Mouse (Mus musculus) embryonic fibroblast, embryonic 13.5 days (primary cell): ENCODE results near the gene Mllt6. TPM values are rescaled to one million over a fixed set of nuclear protein-coding genes. Genes with fewer than 3 reads are reported as not detected.

Experiments
- H3K27ac ChIP-seq: 2 replicates; pipeline ENCODE4 v1.5.1; 2012; ENCODE audit warnings: low read length, control low read depth, inconsistent platforms; ENCODE audit not compliant: insufficient read depth
- H3K4me1 ChIP-seq: 2 replicates; pipeline ENCODE4 v1.6.1; 2011; ENCODE audit warnings: low read length; ENCODE audit not compliant: control insufficient read depth, insufficient read depth
- H3K4me3 ChIP-seq: 2 replicates; pipeline ENCODE4 v1.5.1; 2011; ENCODE audit warnings: mild to moderate bottlenecking, control low read depth, low read length; ENCODE audit not compliant: insufficient read depth
- CTCF ChIP-seq: IDR thresholded peaks from 2 replicates; pipeline ENCODE4 v1.5.1; 2011; ENCODE audit warnings: mild to moderate bottlenecking, control low read depth, low read length, moderate library complexity, borderline replicate concordance; ENCODE audit not compliant: insufficient read depth
- POLR2A ChIP-seq: IDR thresholded peaks from 2 replicates; pipeline ENCODE4 v1.6.1; 2011; ENCODE audit warnings: low read depth, mild to moderate bottlenecking, control low read depth, low read length, moderate library complexity
- polyA plus RNA-seq: library from polyadenylated mRNA; stranded (reverse); fragments of >200 nt; gene quantifications from 2 replicates; pipeline ENCODE4 v1.2.4, GENCODE M21; 2011; ENCODE audit warnings: low read depth; ENCODE audit not compliant: missing spikeins, insufficient read length

Gene Mllt6
- polyA plus RNA-seq, 1 experiment: 18.0 TPM

DNA sequence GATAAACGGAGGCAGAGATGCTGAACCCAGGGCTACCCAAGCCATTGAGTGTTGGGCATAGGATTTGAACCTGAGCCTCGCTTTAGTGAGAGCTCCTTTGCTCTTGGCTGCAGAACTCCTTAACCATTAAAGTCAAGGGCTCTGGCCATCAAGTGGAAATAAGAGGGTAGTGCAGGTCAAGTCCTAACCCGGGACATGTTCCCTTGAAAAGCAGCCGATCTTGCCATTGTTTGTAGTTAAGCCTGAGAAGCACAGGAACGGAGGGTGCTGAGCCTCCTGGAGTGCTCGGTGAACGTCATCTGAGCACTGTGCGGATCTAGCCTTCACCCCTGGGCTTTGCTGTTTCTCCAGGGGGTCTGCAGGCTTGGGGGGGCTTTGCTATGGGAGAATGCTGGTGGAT, 14.6 kb downstream of the Mllt6 start:
- Histone ChIP-seq H3K4me3 (no peak overlapping the region), H3K27ac (no peak overlapping the region), H3K4me1 (no peaks in the 10 kb centered on the region)
- no peak for TF ChIP-seq POLR2A
- no peak for TF ChIP-seq CTCF

DNA sequence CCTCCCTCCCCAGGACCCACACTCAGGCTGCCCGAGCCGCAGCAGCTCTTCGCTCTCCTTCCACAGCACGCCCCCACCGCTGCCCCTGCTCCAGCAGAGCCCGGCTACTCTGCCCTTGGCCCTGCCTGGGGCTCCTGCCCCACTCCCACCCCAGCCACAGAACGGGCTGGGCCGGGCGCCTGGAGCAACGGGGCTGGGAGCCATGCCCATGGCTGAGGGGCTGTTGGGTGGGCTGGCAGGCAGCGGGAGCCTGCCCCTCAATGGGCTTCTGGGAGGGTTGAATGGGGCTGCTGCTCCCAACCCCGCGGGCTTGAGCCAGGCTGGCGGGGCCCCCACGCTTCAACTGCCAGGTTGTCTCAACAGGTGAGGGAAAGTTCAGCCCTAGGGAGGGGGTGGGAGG, 15.1 kb downstream of the Mllt6 start:
- TF ChIP-seq POLR2A (no peak), CTCF (no peak)
- Histone ChIP-seq H3K4me1 (no peaks in the 10 kb centered on the region), H3K27ac (no peak overlapping the region), H3K4me3 (no peak overlapping the region)

DNA sequence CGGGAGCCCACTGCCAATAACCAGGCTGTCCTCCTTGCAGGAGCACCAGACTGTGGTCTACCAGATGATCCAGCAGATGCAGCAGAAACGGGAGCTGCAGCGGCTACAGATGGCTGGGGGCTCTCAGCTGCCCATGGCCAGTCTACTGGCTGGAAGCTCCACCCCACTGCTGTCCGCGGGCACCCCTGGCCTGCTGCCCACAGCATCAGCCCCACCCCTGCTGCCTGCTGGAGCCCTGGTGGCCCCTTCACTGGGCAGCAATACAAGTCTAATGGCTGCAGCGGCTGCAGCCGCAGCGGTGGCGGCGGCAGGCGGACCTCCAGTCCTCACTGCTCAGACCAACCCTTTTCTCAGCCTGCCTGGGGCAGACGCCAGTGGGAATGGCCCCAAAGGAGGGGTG, 17.2 kb downstream of the Mllt6 start:
- TF ChIP-seq CTCF (no peak), POLR2A (no peak)
- H3K27ac ChIP-seq: no peak overlapping the region
- no peaks in the 10 kb centered on the region for H3K4me1 ChIP-seq
- H3K4me3 ChIP-seq: no peak overlapping the region

DNA sequence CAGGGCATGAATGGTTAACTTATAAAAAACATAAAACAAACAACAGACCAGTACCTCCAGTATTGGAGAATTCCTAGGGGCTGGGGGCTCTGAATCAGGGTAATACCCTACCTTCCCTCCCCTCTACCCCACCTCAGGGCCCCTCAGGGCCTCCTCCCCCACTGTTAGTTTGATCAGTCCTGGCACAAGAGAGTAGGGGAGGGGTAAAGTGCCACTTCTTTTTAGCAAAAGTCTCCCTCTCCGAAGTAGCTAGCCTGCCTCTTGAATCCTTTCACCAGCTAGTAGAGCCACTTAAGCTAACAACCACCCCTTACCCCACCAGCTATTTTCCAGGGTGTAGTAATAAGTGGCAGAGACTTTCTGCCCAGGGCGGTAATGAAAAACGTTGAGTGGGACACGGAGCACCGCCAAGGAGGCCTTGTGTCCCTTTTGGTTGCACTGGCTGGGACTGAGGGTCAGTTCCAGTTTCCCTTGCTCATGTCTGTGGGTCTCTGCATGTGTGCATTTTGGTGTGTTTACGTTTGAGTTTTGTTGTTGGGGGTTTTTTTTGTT, 19.4 kb downstream of the Mllt6 start:
- TF ChIP-seq POLR2A (no peak), CTCF (no peak)
- Histone ChIP-seq H3K27ac (no peak overlapping the region), H3K4me3 (no peak overlapping the region), H3K4me1 (peaks cover 9% of the 10 kb centered on the region)

DNA sequence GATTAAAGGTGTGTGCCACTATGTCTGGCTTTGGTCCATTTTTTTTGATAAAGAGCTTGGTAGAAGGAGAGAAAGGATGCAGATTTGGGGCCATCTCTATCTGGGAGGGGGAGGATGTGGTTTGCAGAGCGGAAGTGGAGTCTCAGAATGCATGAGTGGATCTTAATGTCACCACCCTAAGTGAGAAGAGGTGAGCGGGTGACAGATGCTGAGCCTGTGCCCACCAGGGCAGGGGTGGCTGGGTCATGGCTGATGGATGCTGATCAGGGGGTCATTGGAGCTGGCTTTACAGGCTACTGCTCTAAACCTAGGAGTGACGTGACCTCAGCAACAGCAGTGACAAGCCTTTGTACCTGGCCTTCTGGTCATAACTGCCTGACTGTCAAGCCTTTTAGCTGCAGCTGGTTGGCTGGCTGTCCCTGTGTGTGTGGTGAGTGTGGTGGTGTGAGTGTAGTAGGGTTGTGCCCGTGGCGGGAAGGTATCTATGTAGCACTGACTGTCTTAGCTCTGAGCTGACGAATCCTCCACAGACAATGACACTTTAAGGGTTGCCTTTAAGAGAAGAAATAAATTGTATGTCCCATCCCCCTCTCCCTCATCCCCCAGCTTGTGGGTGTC, 21.0 kb downstream of the Mllt6 start:
- TF ChIP-seq CTCF: no peak
- no peak for TF ChIP-seq POLR2A
- H3K27ac ChIP-seq: no peak overlapping the region

DNA sequence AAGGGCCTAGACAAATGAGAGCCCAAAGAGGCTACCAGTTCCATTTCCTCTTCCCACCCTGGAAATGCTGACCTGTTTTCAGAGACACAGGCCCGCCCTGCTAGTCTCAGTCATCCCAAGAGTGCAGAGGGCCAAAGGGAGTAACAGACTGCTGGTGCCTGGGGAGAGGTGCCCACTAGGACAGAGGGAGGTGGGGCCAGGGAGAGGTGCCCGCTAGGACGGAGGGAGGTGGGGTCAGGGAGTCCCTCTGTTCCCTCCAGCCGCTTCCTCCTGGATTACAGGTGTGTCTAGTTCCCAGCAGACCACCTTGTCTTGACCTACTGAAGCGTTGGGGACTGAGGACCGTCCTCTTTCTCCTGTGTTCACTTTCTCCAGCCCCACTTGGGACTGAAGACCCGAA, 21.6 kb downstream of the Mllt6 start:
- H3K4me1 ChIP-seq: peaks cover 9% of the 10 kb centered on the region
- TF ChIP-seq CTCF (no peak), POLR2A (no peak)
- H3K27ac ChIP-seq: no peak overlapping the region
- H3K4me3 ChIP-seq: no peak overlapping the region

More for the DNA sequence above, 21.0 kb downstream of the Mllt6 start:
- Histone ChIP-seq H3K4me1 (peaks cover 9% of the 10 kb centered on the region), H3K4me3 (no peak overlapping the region)

DNA sequence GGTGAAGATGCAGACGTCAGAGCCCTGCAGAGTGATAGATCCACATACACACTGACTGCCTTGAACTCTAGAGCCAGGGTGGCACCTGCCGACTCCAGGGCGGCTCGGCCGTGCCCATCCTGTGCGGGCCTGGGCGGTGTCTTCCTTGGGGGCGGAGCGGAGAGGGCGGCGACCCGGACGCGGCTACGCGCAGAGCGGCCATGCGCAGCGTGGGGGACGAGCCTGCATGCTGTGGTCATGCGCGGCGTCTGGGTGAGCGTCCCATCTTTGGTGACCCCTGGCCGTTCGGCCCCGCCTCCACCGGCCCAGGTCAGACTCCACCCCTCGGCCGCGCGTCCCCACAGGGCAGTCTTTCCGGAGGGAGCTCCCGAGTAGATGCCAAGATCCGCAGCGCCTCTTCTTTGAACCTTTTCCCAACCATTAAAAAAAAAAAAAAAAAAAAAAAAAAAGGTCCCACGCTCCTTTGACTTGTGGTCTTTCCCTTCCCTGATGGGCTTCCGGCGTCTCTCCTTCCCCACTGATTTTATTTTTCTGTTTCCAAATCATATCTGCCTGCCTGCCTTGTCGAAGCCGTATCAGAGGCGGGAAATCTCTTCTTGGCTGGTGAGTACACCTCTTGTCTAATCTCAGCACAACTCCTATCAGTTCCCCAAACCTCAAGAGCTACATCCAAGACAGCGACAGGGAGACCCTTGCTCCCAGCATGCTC, 22.6 kb downstream of the Mllt6 start, which contains the start of gene Cisd3:
Gene Cisd3, plus strand, starts transcription at position 214 of the 709 bp plus-strand sequence.
- Histone ChIP-seq H3K4me1 (peaks cover 9% of the 10 kb centered on the region), H3K4me3 (peak within 1 kb of the TSS; percentile 30), H3K27ac (no peak within 1 kb of the TSS)
- TF ChIP-seq POLR2A (no peak; the same call in 1 of the 2 replicates), CTCF (no peak)

DNA sequence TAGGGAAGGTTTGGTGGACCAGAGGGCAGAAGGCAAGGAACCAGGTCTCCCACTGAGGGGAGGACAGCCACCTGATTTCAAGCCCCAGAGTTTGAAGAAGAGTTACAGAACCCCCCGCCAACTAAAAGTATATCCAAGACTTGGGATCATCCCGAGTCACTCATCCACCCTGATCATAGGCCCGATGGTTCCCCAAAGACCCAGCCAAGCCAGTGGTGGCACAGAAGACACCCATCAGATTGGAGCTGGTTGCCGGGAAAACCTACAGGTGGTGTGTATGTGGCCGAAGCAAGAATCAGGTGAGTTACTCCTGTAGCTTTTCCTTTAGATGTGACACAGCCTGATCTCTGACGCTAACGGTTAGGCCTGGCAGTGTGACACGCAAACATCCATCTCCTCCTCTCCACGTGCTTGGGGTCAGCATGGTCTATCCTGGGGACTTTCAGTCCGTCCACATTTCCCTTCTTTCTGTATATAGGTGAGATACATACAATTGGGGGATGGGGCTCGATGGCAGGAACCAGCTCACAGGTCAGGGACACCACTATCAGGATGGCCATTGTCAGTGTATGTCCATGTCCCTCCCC, 23.2 kb downstream of the Mllt6 start:
- Histone ChIP-seq H3K4me3 (peak overlapping the region; percentile 30), H3K27ac (no peak overlapping the region), H3K4me1 (peaks cover 9% of the 10 kb centered on the region)
- TF ChIP-seq CTCF: no peak
- TF ChIP-seq POLR2A: no peak

DNA sequence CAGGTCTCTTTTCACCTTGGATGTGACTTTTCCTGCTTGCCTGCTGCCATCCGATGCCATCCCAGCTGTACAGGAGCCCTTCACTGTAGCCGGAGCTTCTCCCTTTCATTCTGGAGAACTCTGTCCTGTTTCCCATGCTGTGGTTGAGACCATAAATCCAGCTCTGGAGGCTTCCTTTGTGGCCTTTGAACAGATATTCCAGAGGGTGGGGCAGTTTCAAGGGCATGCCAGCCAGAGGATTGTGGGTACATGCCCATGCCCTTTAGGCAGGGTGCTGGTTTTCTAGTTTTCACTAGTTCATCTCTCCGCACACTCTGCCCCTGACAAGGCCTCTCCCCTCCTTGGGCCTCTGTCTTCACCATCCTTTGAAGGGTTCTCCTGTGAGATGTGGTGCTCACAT, 23.8 kb downstream of the Mllt6 start:
- TF ChIP-seq POLR2A: no peak
- no peak for TF ChIP-seq CTCF
- H3K4me1 ChIP-seq: peaks cover 9% of the 10 kb centered on the region
- no peak overlapping the region for H3K27ac ChIP-seq
- no peak overlapping the region for H3K4me3 ChIP-seq

DNA sequence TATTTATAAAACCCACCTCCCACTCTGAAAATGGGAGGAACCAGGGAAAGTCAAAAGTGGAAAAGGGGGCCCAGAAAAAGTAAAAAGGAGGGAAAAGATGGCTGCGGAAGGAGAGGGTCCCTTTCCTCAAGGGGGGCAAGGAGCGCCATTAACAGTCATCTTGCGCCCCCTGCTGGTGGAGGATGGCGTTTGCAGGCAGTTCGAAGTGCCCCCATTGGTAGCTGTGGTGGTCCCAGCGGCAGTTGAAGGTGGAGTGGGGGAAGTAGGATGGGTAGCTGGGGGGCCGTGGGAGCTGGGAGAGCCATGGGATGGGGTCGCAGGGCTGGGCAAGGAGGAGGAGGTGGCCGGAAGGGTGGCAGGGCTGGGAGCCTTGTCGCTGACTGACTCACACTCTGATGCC, 26.6 kb downstream of the Mllt6 start:
- H3K4me1 ChIP-seq: peaks cover 9% of the 10 kb centered on the region
- H3K27ac ChIP-seq: no peak overlapping the region
- TF ChIP-seq CTCF (peak; percentile 91), POLR2A (no peak)
- no peak overlapping the region for H3K4me3 ChIP-seq
